Mouse (Mus musculus) bone marrow macrophage, adult 2 months (primary cell): ENCODE results near the gene Tmprss3.

Source experiments
- CTCF ChIP-seq: IDR thresholded peaks from 2 replicates; pipeline ENCODE4 v1.5.1; 2012; ENCODE audit warnings: low read depth, mild to moderate bottlenecking, low read length, moderate library complexity
- POLR2A ChIP-seq: IDR thresholded peaks from 2 replicates; pipeline ENCODE4 v1.6.1; 2012; ENCODE audit warnings: mild to moderate bottlenecking, low read depth, low read length, borderline replicate concordance

- TF ChIP-seq POLR2A: no peak
- TF ChIP-seq CTCF: no peak
Observed at GRCm38 (mm10) chr17:31134913-31135312, 63.9 kb downstream of the Tmprss3 start.
